Mouse (Mus musculus): ENCODE measurements around the gene Rgs10. TPM values are rescaled to one million over a fixed set of nuclear protein-coding genes. Genes with fewer than 3 reads are reported as not detected.

The Rgs10 gene
- total and polyA plus RNA-seq, 3 experiments: 5.0 to 14.3 (median 9.8) TPM

GRCm38 (mm10) chr7:128438131-128438530 lies 19.6 kb upstream of the Rgs10 start:
- intact Hi-C loops (cut with DNase I): no loop called here
- no peaks in the 10 kb centered on the region for H3K4me1 ChIP-seq (ENCODE audit: control insufficient read depth, insufficient read depth, low read length)
- H3K27ac ChIP-seq: no peak overlapping the region
- H3K4me3 ChIP-seq: no peak overlapping the region
- no peak overlapping the region for H3K9ac ChIP-seq (ENCODE audit: low read depth, low read length)
- H3K36me3 ChIP-seq (ENCODE audit: control insufficient read depth, insufficient read depth, low read length): no peaks in the 10 kb centered on the region
- no peak for TF ChIP-seq EP300 (IDR thresholded peaks at IDR 0.05; ENCODE audit: insufficient read depth, low read depth, low read length)
- TF ChIP-seq CTCF (IDR thresholded peaks at IDR 0.05): no peak
- no peak for TF ChIP-seq POLR2A (IDR thresholded peaks at IDR 0.05; ENCODE audit: insufficient read depth, low read depth, low read length)
- H3K79me2 ChIP-seq (replicated peaks; ENCODE audit: control insufficient read depth, insufficient read depth, low read length): no peaks in the 10 kb centered on the region
- no peaks in the 10 kb centered on the region for H3K27me3 ChIP-seq (ENCODE audit: control insufficient read depth, insufficient read depth, low read length)
- DNase-seq: no peak

- TF ChIP-seq POLR2A (IDR thresholded peaks at IDR 0.05; ENCODE audit: insufficient read depth, low read depth, low read length): no peak
- peak; percentile 38 for TF ChIP-seq CTCF (IDR thresholded peaks at IDR 0.05)
- no peaks in the 10 kb centered on the region for H3K36me3 ChIP-seq (ENCODE audit: control insufficient read depth, insufficient read depth, low read length)
- 62% methylated on average over 1 of the region's 1 CpGs for WGBS
- H3K27me3 ChIP-seq (ENCODE audit: control insufficient read depth, insufficient read depth, low read length): no peaks in the 10 kb centered on the region
- no peak overlapping the region for H3K4me3 ChIP-seq
- H3K27ac ChIP-seq: no peak overlapping the region
- no peaks in the 10 kb centered on the region for H3K4me1 ChIP-seq (ENCODE audit: control insufficient read depth, insufficient read depth, low read length)
- intact Hi-C loops (cut with DNase I): no loop called here
- DNase-seq: no peak
- no peak overlapping the region for H3K9ac ChIP-seq (ENCODE audit: low read depth, low read length)
- H3K79me2 ChIP-seq (replicated peaks; ENCODE audit: control insufficient read depth, insufficient read depth, low read length): no peaks in the 10 kb centered on the region
These were observed 14.7 kb upstream of the Rgs10 start for GRCm38 (mm10) chr7:128433213-128433612.

- no peaks in the 10 kb centered on the region for H3K4me1 ChIP-seq (ENCODE audit: control insufficient read depth, insufficient read depth, low read length)
- H3K4me3 ChIP-seq: no peak overlapping the region
- intact Hi-C loops (cut with DNase I): no loop called here
- WGBS: 67% methylated on average over 10 of the region's 10 CpGs
- no peaks in the 10 kb centered on the region for H3K36me3 ChIP-seq (ENCODE audit: control insufficient read depth, insufficient read depth, low read length)
- no peak overlapping the region for H3K27ac ChIP-seq
- TF ChIP-seq EP300 (IDR thresholded peaks at IDR 0.05; ENCODE audit: insufficient read depth, low read depth, low read length): no peak
- TF ChIP-seq POLR2A (IDR thresholded peaks at IDR 0.05; ENCODE audit: insufficient read depth, low read depth, low read length): no peak
- TF ChIP-seq CTCF (IDR thresholded peaks at IDR 0.05): no peak
- no peaks in the 10 kb centered on the region for H3K27me3 ChIP-seq (ENCODE audit: control insufficient read depth, insufficient read depth, low read length)
- no peaks in the 10 kb centered on the region for H3K79me2 ChIP-seq (replicated peaks; ENCODE audit: control insufficient read depth, insufficient read depth, low read length)
- DNase-seq: no peak
- H3K9ac ChIP-seq (ENCODE audit: low read depth, low read length): no peak overlapping the region
These were observed 14.0 kb upstream of the Rgs10 start for GRCm38 (mm10) chr7:128432574-128432973.

- H3K9ac ChIP-seq (ENCODE audit: low read depth, low read length): no peak overlapping the region
- intact Hi-C loops (cut with DNase I): no loop called here
- no peak overlapping the region for H3K27ac ChIP-seq
- 55% methylated on average over 3 of the region's 3 CpGs for WGBS
- TF ChIP-seq POLR2A (IDR thresholded peaks at IDR 0.05; ENCODE audit: insufficient read depth, low read depth, low read length) (no peak), EP300 (IDR thresholded peaks at IDR 0.05; ENCODE audit: insufficient read depth, low read depth, low read length) (no peak), CTCF (IDR thresholded peaks at IDR 0.05) (no peak)
- no peaks in the 10 kb centered on the region for H3K36me3 ChIP-seq (ENCODE audit: control insufficient read depth, insufficient read depth, low read length)
- no peaks in the 10 kb centered on the region for H3K4me1 ChIP-seq (ENCODE audit: control insufficient read depth, insufficient read depth, low read length)
- 0 out of 2 replicates have a peak, but pooled peaks cover 2% of the 10 kb centered on the region for H3K27me3 ChIP-seq (ENCODE audit: control insufficient read depth, insufficient read depth, low read length)
- H3K79me2 ChIP-seq (replicated peaks; ENCODE audit: control insufficient read depth, insufficient read depth, low read length): no peaks in the 10 kb centered on the region
- DNase-seq: no peak
- no peak overlapping the region for H3K4me3 ChIP-seq
These were observed 3.9 kb upstream of the Rgs10 start for GRCm38 (mm10) chr7:128422491-128422890.

GRCm38 (mm10) chr7:128421701-128422100 lies 3.1 kb upstream of the Rgs10 start:
- Histone ChIP-seq H3K4me3 (no peak overlapping the region), H3K79me2 (replicated peaks; ENCODE audit: control insufficient read depth, insufficient read depth, low read length) (no peaks in the 10 kb centered on the region), H3K27me3 (ENCODE audit: control insufficient read depth, insufficient read depth, low read length) (0 out of 2 replicates have a peak, but pooled peaks cover 2% of the 10 kb centered on the region), H3K36me3 (ENCODE audit: control insufficient read depth, insufficient read depth, low read length) (no peaks in the 10 kb centered on the region), H3K4me1 (ENCODE audit: control insufficient read depth, insufficient read depth, low read length) (peaks cover 1% of the 10 kb centered on the region; the same call in 1 of the 2 replicates), H3K9ac (ENCODE audit: low read depth, low read length) (no peak overlapping the region), H3K27ac (no peak overlapping the region)
- 83% methylated on average over 7 of the region's 7 CpGs for WGBS
- no peak for DNase-seq
- TF ChIP-seq POLR2A (IDR thresholded peaks at IDR 0.05; ENCODE audit: insufficient read depth, low read depth, low read length): no peak
- TF ChIP-seq EP300 (IDR thresholded peaks at IDR 0.05; ENCODE audit: insufficient read depth, low read depth, low read length): no peak
- no peak for TF ChIP-seq CTCF (IDR thresholded peaks at IDR 0.05)
- intact Hi-C loops (cut with DNase I): no loop called here

GRCm38 (mm10) chr7:128419690-128420089 lies 1.1 kb upstream of the Rgs10 start:
- Histone ChIP-seq H3K4me1 (ENCODE audit: control insufficient read depth, insufficient read depth, low read length) (peaks cover 1% of the 10 kb centered on the region; the same call in 1 of the 2 replicates), H3K9ac (ENCODE audit: low read depth, low read length) (no peak overlapping the region), H3K36me3 (ENCODE audit: control insufficient read depth, insufficient read depth, low read length) (no peaks in the 10 kb centered on the region), H3K27ac (no peak overlapping the region), H3K4me3 (no peak overlapping the region), H3K79me2 (replicated peaks; ENCODE audit: control insufficient read depth, insufficient read depth, low read length) (no peaks in the 10 kb centered on the region), H3K27me3 (ENCODE audit: control insufficient read depth, insufficient read depth, low read length) (0 out of 2 replicates have a peak, but pooled peaks cover 2% of the 10 kb centered on the region)
- no peak for TF ChIP-seq POLR2A (IDR thresholded peaks at IDR 0.05; ENCODE audit: insufficient read depth, low read depth, low read length)
- no peak for TF ChIP-seq CTCF (IDR thresholded peaks at IDR 0.05)
- no peak for TF ChIP-seq EP300 (IDR thresholded peaks at IDR 0.05; ENCODE audit: insufficient read depth, low read depth, low read length)
- no peak for DNase-seq
- 40% methylated on average over 9 of the region's 9 CpGs for WGBS
- intact Hi-C loops (cut with DNase I): loop anchor here (2.0 kb wide), 1 partner anchor 41 kb away; the partner anchor contains the start of gene Tial1

Measured in heart, adult 2 months (tissue).